Mouse (Mus musculus) layer of hippocampus, postnatal 36 days (tissue): Measurements from ENCODE around the gene Pla2g2c. TPM values are rescaled to one million over a fixed set of nuclear protein-coding genes. Genes with fewer than 3 reads are reported as not detected.

Source experiments
- total RNA-seq, 2 experiments: library from RNA; stranded (reverse); gene quantifications; 2 replicates each; pipeline ENCODE4 v1.2.3; 2021

The Pla2g2c gene
- total RNA-seq, 2 experiments from 2014 or later, result 0.10 to 0.22 TPM

Other genes with a start within 250 kb of the Pla2g2c start
- gene Vwa5b1, start 88.9 kb upstream of the Pla2g2c start, total RNA-seq, result 1 to 10 TPM; 1.8 to 2.1 TPM
- 1 to 10 TPM in 1 of 2 experiments, under 1 TPM in 1; 0.80 to 1.2 TPM for gene Ubxn10, start 12.4 kb downstream of the Pla2g2c start, total RNA-seq
- 1 to 10 TPM; 1.2 to 1.9 TPM for gene Pla2g2f, start 32.8 kb downstream of the Pla2g2c start, total RNA-seq
- under 1 TPM; 0.23 to 0.40 TPM for gene Pla2g2d, start 50.9 kb downstream of the Pla2g2c start, total RNA-seq
- under 1 TPM; 0.70 to 0.73 TPM for gene Pla2g5, start 138.7 kb downstream of the Pla2g2c start, total RNA-seq
- not detected for gene Gm13030, start 149.2 kb downstream of the Pla2g2c start, total RNA-seq
- gene Pla2g2e, start 153.2 kb downstream of the Pla2g2c start, total RNA-seq, result not detected
- 10 to 100 TPM; 10.8 to 12.8 TPM for gene Otud3, start 189.2 kb downstream of the Pla2g2c start, total RNA-seq
- gene Rnf186, start 242.3 kb downstream of the Pla2g2c start, total RNA-seq, result not detected
- gene Tmco4, start 248.1 kb downstream of the Pla2g2c start, total RNA-seq, result 1 to 10 TPM; 2.0 to 2.5 TPM